In genomic region chr15:85656852-85657251, GRCm38 (mm10) we compare ENCODE assay signal across 9 mouse cellular contexts.
DNase-seq lines count a peak whose midpoint lies in the region; ATAC-seq and TF ChIP-seq lines count a peak whose summit lies in the region.
"Had no signal": no experiment of that assay in that cellular context is flagged by ENCODE, and none has a peak within 500 bp of the region (broad histone marks: within the 10 kb centered on the region; RNA-seq: fewer than 3 reads in every experiment).

No protein-coding gene starts in this region.

- peaks cover 7% of the 10 kb centered on the region for H3K27me3 ChIP-seq in forebrain, embryonic 16.5 days (replicated peaks; ENCODE audit: control insufficient read depth, insufficient read depth, low read length)
- peaks cover 29% of the 10 kb centered on the region for H3K27me3 ChIP-seq in forebrain, embryonic 14.5 days (replicated peaks; ENCODE audit: control insufficient read depth, insufficient read depth, low read length)
- H3K27me3 ChIP-seq in myocyte (ENCODE audit: control insufficient read depth, insufficient read depth, insufficient read length): no peaks in the 10 kb centered on the region

- H3K27ac ChIP-seq in forebrain, embryonic 16.5 days (ENCODE audit: low read length): peak overlapping the region; percentile 35; the same call in 1 of the 2 replicates
- H3K27ac ChIP-seq in forebrain, embryonic 14.5 days (ENCODE audit: low read depth, low read length): no peak overlapping the region
- peak overlapping the region; percentile 100 for H3K27ac ChIP-seq in layer of hippocampus, adult 2 months
- 0 out of 2 replicates have a peak overlapping the region, but pooled peaks have one; percentile 3 for H3K27ac ChIP-seq in bone marrow macrophage, adult 2 months (ENCODE audit: insufficient read depth, low read depth, low read length)
- H3K27ac ChIP-seq: liver, embryonic 14.5 days had no signal

- H3K36me3 ChIP-seq in forebrain, embryonic 16.5 days (ENCODE audit: control insufficient read depth, insufficient read depth): no peaks in the 10 kb centered on the region
- 0 out of 2 replicates have a peak, but pooled peaks cover 4% of the 10 kb centered on the region for H3K36me3 ChIP-seq in forebrain, embryonic 14.5 days (ENCODE audit: control insufficient read depth, insufficient read depth, low read length)
- H3K36me3 ChIP-seq in myocyte (ENCODE audit: control insufficient read depth, insufficient read depth): no peaks in the 10 kb centered on the region

- TF ChIP-seq CTCF in layer of hippocampus, adult 2 months (conservative IDR thresholded peaks at IDR 0.05): no peak
- no peak for TF ChIP-seq CTCF in bone marrow macrophage, adult 2 months (IDR thresholded peaks at IDR 0.05; ENCODE audit: low read depth, low read length)

- no peak overlapping the region for H3K4me2 ChIP-seq in forebrain, embryonic 16.5 days (ENCODE audit: low read length)
- no peak overlapping the region for H3K4me2 ChIP-seq in forebrain, embryonic 14.5 days (ENCODE audit: low read length)
- H3K4me2 ChIP-seq in myocyte (ENCODE audit: low read depth): peak overlapping the region; percentile 91

- H3K4me1 ChIP-seq in forebrain, embryonic 16.5 days (replicated peaks; ENCODE audit: control insufficient read depth, insufficient read depth, low read length): peaks cover 59% of the 10 kb centered on the region
- peaks cover 43% of the 10 kb centered on the region for H3K4me1 ChIP-seq in forebrain, embryonic 14.5 days (ENCODE audit: control insufficient read depth, insufficient read depth, low read length)
- peaks cover 33% of the 10 kb centered on the region for H3K4me1 ChIP-seq in bone marrow macrophage, adult 2 months (ENCODE audit: control insufficient read depth, insufficient read depth, low read length)

- H3ac ChIP-seq in myocyte (ENCODE audit: control insufficient read depth, insufficient read length): peak overlapping the region; percentile 44

- H3K79me2 ChIP-seq in myocyte (ENCODE audit: control insufficient read depth, insufficient read depth): peaks cover 77% of the 10 kb centered on the region

- DNase-seq in forebrain, embryonic 14.5 days (ENCODE audit: low spot score): no peak
- DNase-seq in layer of hippocampus, adult 2 months (ENCODE audit: low spot score in 2 of 2): no peak
- DNase-seq in layer of hippocampus, adult 8-10 months (ENCODE audit: low spot score in 2 of 2): no peak
- DNase-seq in adrenal gland, adult 18-20 months (ENCODE audit: low spot score in 2 of 2): no peak
- DNase-seq in embryo, embryonic 10.5 days (ENCODE audit: low spot score): no peak

- 67% methylated on average over 6 of the region's 6 CpGs for WGBS in forebrain, embryonic 16.5 days
- WGBS in forebrain, embryonic 14.5 days: 74% methylated on average over 6 of the region's 6 CpGs

- H3K9ac ChIP-seq in forebrain, embryonic 16.5 days (replicated peaks; ENCODE audit: low read depth, low read length): 0 out of 2 replicates have a peak overlapping the region, but pooled peaks have one; percentile 15
- H3K9ac ChIP-seq in forebrain, embryonic 14.5 days (ENCODE audit: low read length): no peak overlapping the region
- H3K9ac ChIP-seq: liver, embryonic 14.5 days had no signal

- no peaks in the 10 kb centered on the region for H3K9me3 ChIP-seq in forebrain, embryonic 16.5 days (ENCODE audit: control insufficient read depth, low read length)
- H3K9me3 ChIP-seq in forebrain, embryonic 14.5 days (replicated peaks; ENCODE audit: control insufficient read depth, low read length): no peaks in the 10 kb centered on the region

- no peak for TF ChIP-seq POLR2A in bone marrow macrophage, adult 2 months (IDR thresholded peaks at IDR 0.05; ENCODE audit: borderline replicate concordance, low read depth, low read length)
- peak; percentile 58 for TF ChIP-seq POLR2A in myocyte (IDR thresholded peaks at IDR 0.05; ENCODE audit: insufficient read length, low read depth)

- ATAC-seq in forebrain, embryonic 16.5 days: no peak
- no peak for ATAC-seq in forebrain, embryonic 14.5 days

- H3K4me3 ChIP-seq in forebrain, embryonic 16.5 days (replicated peaks; ENCODE audit: low read length): no peak overlapping the region
- H3K4me3 ChIP-seq in forebrain, embryonic 14.5 days (ENCODE audit: low read depth, low read length): no peak overlapping the region
- H3K4me3 ChIP-seq in layer of hippocampus, adult 2 months: no peak overlapping the region; the same call in 1 of the 2 replicates
- 0 out of 2 replicates have a peak overlapping the region, but pooled peaks have one; percentile 48 for H3K4me3 ChIP-seq in bone marrow macrophage, adult 2 months (ENCODE audit: insufficient read depth, low read length)
- H3K4me3 ChIP-seq in myocyte: peak overlapping the region; percentile 30

TF ChIP-seq in myocyte, 11 proteins besides CTCF, POLR2A, EP300 and RAD21:
- no peak for TF ChIP-seq MAX (IDR thresholded peaks at IDR 0.05; ENCODE audit: low read depth)
- TF ChIP-seq MYOD1 (IDR thresholded peaks at IDR 0.05; ENCODE audit: control insufficient read depth in 1 of 3, insufficient read length in 2 of 3, low read depth in 2 of 3): peak in 1 of 3 experiments; percentile 23
- TF ChIP-seq MYOG (IDR thresholded peaks at IDR 0.05; ENCODE audit: control insufficient read depth in 1 of 3, insufficient read depth in 1 of 3, insufficient read length in 2 of 3, low read depth in 2 of 3): peak in 1 of 3 experiments; percentile 16
- peak; percentile 34 for TF ChIP-seq POLR2AphosphoS2 (IDR thresholded peaks at IDR 0.05; ENCODE audit: insufficient read length, low read depth)
- TF ChIP-seq CEBPB (IDR thresholded peaks at IDR 0.05; ENCODE audit: insufficient read depth, poor library complexity, severe bottlenecking): no peak

Comparison
In these comparisons a context has a peak if more than half of its experiments do, and no peak if none do; other contexts are left out.
1. H3K4me3 ChIP-seq: peak in bone marrow macrophage, adult 2 months (single experiment) and myocyte (single experiment); none in forebrain, embryonic 16.5 days (single experiment), forebrain, embryonic 14.5 days (single experiment) and layer of hippocampus, adult 2 months (single experiment).